Mouse (Mus musculus) bone marrow macrophage, adult 2 months (primary cell): ENCODE measurements at regions not wholly inside any gene's neighbourhood (a gene's known extent, or its start where the extent isn't known, plus 50 kb on each side); places are given as distances from the start of the nearest gene placed in this dataset.

Experiments
- CTCF ChIP-seq: IDR thresholded peaks from 2 replicates; pipeline ENCODE4 v1.5.1; 2012; ENCODE audit warnings: low read depth, mild to moderate bottlenecking, low read length, moderate library complexity
- POLR2A ChIP-seq: IDR thresholded peaks from 2 replicates; pipeline ENCODE4 v1.6.1; 2012; ENCODE audit warnings: mild to moderate bottlenecking, low read depth, low read length, borderline replicate concordance

DNA sequence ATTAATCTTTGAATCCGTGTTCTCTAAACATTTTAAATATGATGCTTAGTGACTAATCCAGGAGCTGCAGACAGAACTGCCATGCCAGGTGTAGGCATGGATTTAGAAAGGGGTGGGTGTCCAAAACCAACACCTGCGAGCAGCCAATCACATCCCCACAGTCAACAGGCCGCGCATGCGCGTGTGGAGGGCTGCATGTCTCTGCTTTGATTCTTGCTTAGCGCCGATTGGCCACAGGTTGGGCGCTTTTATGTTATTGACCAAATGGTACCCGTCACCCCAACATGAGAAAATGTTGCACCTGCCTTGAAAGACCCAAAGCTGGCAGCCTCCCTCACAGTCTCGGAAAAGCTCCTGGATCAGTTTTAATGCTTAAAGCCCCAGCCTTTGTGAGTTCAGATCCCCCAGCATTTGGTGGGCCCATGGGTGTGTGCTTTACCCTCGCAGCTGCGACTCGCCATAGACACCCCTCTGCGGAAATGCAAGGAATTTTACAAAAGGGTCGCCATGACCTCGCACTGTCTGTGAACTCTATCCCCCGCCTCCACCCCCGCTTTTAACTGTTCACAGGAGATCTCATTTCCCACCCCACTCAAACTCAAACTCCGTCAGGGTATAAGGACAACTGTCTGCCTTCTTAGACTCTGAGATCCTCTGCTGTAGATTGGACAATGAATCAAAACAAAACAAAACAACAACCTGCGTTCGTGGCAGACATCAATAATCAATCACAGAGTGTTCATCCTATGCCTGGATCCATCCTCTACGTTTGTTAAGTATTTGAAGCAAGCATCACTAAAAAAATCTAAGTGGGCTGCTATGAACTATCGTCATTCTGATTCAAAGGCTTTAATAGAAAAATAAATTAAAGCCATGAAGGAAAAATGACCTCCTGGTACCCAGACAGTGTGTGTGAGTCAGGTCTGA, 296.4 kb upstream of the Tbx3 start:
- TF ChIP-seq POLR2A (no peak), CTCF (no peak)
